Mouse (Mus musculus) mature B cell (primary cell): ENCODE data around the gene Eepd1.
"Not testable (repeated sequence)": the region's sequence is repeated elsewhere in the genome, so short reads cannot be mapped to it uniquely, and the experiment has no call there.

ENCODE experiments used
- in situ Hi-C: fragments of 300-500 bp; cut with MboI; formaldehyde crosslinking; loops from 2 replicates; pipeline ENCODE4 v1.14.3; 2019

The Eepd1 gene

DNA sequence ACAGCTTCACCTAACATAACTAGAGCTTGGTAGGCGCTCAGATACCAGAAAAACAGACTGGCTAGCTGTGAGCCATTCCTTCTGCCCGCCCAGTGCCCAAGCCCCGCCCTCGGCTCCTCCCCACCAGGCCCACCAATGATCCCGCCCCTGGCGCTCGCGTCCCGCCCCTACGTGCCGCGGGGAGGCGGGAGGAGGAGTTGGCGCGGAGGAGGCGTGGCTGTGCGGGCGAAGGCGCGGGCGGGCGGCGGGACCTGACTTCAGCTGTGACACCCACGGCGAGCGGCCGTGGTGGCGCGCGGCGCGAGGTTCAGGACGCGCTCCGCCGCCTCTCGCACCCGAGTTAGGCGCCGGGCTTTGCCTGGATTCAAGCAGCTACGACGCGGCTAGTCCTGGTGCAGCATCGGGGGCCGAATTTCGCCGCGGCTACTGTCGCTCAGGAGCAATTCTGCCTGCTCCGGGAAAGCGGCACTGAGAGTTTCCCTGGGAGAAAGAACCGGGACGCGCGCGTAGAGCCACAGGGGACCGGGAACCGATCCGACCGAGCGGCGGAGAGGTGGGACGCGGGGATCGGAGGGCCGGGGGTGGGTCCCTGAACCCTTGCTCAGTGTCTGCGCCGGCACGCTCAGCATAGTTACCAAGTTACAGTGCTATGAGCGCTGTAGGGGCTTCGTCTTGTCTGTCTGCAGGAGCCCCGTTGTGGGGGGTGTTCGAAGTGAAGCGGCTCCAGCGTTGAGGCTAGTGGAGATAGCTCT, at the start of gene Eepd1:
Eepd1 (plus strand) TSS at position 204 of the 752 bp plus-strand sequence.
- in situ Hi-C loops, result loop anchor here (25.0 kb wide), 1 partner anchor 319 kb away; the partner anchor contains the start of gene Herpud2

DNA sequence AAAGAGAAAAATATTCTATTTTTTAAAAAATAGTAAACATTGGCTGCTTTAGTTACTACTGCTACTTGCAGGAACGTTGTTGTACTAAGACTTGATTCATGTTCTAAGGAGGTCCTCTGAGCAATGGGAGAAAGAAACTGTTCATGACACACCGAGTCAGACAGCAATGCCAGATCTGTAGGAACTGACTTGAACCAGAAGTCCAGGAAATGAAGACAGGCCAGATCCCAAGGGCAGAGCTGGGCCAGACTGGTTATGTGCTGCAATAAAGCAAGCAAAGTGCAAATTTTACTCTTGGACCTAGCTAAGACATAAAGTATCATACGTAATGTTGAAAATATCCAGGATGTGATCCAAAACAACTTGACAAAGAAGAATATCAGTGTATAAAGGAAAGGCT, 42.5 kb upstream of the Eepd1 start:
- in situ Hi-C loops, result no loop called here

DNA sequence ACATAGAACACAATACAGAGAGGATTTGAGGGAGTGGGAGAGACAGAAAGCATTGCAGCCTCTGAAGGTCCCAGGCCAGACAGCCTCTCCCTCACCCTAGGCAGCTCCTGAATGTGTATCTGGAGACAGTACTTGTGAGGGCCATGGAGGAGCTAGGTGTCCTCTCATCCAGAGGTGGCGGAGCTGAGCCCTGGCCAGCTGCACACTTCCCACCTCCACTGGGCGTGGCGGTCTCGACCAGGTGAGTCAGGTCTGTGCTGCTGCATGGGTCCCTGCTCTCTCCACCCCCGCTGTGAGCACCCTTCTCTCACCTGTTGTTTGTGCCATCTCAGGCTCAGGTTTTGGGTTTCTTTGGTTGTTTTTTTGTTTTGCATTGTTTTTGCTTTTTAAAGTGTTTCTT, 41.3 kb upstream of the Eepd1 start:
- in situ Hi-C loops, result not testable (repeated sequence)

DNA sequence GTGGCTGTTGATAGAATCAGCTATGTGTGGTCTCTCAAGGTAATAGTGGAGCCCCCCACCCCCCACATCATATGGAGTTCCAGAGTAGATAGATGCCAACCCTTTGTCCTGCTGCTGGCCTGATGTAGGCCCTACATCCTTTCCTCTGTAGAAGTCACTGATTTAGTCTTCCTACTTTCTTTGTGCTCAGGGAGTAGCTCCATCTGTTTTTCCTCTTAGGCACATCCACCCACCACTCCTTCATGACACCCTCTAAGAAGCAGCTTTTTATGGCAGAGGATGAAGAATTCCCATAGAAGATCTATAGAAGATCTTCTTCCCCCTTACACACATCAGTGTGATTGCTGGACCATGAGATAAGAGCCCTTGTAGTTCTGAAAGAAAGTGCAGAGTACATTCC, 39.3 kb upstream of the Eepd1 start:
- in situ Hi-C loops, result no loop called here

DNA sequence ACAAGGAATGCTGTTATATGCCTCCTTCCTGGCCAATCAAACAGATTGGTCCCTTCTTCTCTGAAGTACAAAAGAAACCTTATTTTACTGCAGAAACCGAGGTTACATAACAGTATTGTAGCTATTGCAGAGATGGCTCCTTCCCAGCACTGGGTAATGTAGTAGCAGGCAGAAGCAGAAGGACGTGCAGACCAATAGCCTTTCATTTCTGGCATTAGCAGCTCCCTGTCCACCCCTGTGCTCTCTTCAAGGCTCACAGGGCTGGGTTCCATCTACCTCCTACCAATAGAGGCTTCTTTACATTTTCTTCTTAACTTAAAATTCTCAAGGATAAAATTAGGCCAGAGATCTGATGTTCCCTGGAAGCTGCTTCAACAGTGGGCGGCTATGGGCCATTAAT, 38.3 kb upstream of the Eepd1 start:
- in situ Hi-C loops, result no loop called here

DNA sequence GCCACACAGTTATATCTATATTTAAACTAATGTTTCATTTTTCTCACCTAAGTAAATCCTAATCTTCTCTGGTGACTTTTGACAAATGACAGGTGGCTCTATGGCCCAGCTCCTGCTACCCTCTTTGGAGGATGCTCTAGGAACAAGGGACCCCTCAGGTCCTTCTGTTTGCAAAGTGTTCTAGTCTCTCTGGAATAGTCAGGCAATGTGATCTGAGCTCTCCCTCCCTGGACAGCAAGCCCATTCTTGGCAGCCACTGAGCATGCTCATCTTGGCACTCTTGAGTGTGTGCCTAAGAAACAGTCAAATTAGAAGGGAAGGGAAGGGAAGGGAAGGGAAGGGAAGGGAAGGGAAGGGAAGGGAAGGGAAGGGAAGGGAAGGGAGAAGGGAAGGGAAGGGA, 37.8 kb upstream of the Eepd1 start:
- in situ Hi-C loops, result no loop called here

DNA sequence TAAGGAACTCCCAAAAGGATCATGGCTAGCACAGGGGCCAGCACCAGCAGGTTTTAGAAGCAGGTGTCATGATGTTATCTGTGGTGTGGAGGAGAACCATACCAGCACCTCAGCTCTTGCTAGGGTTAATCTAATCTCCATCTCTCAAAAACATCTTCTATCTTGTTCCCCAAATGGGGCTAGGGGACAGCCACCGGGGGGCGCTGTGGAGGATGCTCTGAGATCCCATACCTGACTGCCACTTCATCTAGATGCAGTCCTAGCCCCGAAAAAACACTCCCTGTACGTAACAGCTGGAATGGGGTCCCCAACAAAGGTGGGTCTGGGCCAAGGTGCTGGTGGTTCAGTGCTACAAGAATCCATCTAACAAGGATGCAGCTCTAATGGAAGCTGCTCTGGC, 31.0 kb upstream of the Eepd1 start:
- in situ Hi-C loops, result no loop called here

DNA sequence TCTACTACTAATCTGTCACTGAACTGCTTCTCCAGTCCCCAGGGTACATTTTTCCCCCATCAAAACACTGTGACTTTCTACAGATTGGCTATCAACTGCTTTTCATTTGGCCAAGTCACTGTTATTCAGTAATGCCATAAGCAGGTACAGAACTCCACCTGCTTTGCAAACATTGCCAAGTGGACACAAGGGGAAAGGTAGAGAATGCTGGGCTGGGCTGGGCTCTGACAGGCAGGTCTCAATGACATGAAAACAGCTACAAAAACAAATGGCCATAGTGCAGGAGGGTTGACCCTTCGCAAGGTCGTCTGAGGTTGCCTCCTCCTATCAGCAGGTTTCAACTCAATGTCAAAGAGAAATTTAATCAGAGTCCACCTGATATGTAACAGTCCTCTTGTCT, 26.3 kb upstream of the Eepd1 start:
- in situ Hi-C loops, result no loop called here

DNA sequence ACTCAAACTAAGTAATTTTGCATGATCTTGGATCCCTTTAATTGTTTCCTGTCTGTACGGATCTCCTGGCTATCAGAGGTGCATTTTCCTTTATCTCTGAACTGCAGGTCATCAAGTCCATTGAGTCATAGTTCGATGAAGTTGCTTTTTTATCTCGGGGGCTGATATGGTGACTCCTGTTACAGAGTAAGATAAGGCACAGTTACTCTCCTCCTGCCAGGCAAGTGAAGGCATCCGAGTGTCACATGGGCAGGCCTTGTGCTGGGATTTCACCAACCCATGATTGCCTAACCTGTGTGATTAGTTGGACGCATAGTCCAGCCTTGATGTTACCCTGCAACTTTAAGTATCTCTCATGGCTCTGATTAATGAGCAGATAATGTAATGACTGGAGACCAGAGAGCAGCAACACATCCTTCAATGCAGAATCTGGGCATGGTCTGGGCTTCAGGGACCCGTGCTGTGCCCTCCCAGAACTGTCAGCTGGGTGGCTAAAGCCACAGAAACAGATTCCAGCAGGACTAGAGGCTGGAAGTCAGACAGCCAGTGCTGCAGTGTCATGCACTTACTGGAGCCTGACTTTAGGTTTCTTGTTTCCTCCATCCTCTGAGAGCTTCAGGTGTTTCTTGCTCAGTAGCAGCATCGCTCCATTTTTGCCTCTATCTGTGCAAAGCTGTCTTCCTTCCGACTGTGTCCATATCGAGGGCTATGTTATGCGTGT, 20.4 kb upstream of the Eepd1 start:
- in situ Hi-C loops, result no loop called here

DNA sequence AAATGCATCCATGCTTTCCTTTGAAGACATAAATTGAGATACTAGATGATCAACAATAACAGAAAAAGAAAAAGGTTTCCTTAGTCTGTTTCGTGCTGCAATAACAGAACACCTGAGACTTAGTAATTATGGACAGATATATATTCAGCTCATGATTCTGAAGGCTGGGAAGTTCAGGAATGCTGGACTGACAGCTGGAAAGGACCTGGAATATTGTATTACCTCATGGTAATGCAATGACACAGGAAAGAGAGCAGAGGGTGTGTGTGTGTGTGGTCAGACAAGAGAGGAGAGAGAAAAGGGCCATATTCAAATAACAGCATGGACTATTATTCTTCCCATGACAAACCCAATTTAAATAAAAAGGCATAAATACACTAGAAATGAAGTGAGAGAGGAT, 17.0 kb upstream of the Eepd1 start:
- in situ Hi-C loops, result no loop called here

DNA sequence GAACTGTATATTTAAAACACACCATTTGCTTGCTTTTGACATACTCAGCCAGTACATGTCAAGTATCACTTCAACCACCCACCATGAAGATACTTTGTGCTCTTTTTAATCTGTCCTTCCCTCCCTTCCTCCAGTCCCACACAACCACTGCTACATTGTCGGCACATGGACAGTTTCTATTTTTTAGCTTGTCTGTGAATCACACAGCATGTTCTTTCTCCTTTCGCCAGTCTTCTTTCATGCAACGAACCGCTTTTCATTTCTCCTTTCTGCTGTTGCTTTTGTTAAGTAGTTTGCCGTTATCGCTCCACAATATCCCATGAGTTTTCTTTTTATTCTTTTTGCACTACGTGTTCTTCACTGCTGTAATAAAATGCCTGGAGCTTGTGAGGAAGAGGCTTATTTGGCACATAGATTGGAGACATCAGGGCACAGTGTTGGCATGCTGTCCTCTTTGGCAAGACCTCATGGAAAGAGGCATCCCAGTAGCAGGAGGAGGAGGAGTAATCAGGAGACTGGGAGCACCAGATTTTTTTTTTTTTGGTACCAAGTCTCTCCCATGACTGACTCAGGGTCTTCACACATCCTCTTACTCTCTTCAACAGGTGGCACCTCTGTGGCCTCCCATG, 1.8 kb upstream of the Eepd1 start:
- in situ Hi-C loops, result loop anchor here (25.0 kb wide), 1 partner anchor 317 kb away; the partner anchor contains the start of gene Herpud2

DNA sequence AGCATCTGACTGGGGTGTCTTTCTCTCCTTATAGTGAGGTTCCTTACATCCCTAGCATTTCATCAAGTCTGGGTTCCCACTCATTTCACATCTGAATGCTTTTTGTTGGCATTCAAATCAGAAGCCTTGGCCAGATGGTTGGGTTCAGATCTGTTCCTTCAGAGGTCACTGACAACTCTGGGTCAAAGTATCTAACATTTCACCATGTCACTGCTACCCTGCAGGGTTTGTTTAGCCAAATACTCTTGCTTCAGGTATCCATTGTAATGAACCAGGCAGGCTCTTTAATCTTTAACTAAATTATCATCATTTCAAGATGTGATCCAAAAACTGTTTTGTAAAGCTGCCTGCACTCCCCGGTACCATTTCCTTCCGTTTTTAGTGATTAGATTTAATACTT, 671 bp upstream of the Eepd1 start:
- in situ Hi-C loops, result loop anchor here (25.0 kb wide), 1 partner anchor 318 kb away; the partner anchor contains the start of gene Herpud2

DNA sequence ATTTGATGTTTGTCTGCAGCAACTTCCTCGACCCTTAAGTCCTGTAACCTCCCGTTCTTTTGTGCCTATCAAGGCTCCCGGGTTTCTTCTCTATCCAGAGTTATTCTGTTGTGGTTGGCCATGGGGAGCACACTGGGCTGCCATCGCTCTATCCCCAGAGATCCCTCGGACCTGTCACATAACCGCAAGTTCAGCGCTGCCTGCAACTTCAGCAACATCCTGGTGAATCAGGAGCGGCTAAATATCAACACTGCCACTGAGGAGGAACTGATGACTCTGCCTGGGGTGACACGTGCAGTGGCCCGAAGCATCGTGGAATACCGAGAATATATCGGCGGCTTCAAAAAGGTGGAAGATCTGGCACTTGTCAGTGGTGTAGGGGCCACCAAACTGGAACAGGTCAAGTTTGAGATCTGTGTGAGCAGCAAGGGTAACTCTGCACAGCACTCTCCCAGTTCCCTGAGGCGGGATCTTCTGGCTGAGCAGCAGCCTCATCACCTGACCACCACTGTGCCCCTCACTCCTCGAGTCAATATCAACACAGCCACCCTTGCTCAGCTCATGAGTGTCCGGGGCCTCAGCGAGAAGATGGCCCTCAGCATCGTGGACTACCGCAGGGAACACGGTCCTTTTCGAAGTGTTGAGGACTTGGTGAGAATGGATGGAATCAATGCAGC, 1.1 kb downstream of the Eepd1 start:
- in situ Hi-C loops, result loop anchor here (25.0 kb wide), 1 partner anchor 320 kb away; the partner anchor contains the start of gene Herpud2

DNA sequence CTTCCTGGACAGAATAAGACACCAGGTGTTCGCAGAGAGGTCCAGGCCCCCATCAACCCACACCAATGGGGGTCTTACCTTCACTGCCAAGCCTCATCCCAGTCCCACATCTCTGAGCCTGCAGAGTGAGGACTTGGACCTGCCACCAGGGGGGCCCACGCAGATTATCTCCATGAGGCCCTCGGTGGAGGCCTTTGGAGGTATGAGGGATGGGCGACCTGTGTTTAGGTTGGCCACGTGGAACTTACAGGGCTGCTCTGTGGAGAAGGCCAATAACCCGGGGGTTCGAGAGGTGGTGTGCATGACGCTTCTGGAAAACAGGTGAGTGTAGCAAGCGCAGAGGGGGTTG, 1.6 kb downstream of the Eepd1 start:
- in situ Hi-C loops, result loop anchor here (25.0 kb wide), 1 partner anchor 321 kb away; the partner anchor contains the start of gene Herpud2

DNA sequence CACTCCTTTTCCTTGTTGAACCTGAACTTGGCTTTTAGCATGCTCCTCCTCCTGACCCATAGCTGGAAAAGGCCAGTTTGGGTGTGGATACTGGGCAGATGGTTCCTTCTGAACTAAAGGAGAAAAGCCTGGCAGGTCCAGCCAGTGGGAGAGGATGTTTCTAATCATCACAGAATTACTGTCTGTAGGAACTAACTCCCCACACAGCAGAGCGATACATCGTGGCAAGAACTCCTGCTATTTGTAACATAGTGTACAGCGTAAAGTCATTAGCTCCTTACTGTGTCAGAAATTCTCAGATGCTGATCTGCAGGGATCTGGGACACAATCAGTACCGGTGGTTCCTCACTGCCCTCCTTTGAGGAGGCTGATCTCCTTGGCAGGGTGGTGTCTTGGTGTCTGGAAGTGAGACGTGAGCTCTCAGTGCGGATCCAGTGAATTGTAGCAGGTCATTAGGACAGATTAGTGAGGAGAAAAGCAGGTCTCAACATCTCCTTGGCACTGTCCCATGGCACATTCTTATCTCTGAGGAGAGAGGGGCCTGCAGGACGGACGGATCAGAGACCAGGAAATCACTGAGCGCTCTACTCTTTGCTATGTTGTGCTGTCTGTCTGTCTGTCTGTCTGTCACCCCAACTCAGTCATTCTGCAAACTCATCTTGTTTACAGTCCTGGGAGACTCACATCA, 2.7 kb downstream of the Eepd1 start:
- in situ Hi-C loops, result loop anchor here (25.0 kb wide), 1 partner anchor 322 kb away; the partner anchor contains the start of gene Herpud2

DNA sequence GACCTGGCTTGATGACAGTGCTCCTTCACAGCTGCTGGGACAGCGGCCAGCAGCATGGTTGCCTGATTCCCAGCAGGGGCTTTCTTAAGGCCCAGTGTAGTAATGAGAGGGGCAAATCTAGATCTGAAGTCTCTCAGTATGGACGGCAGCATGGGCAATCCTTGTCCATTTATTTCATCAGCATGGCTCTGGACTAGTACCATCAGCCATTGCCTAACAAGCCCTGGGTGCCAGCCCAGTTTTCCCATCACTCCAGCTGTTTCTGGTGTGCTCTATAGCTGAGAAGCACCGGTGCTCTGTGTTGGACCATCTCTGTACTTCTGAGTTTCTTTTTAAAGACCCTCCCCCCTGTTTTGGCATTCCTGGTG, 3.3 kb downstream of the Eepd1 start:
- in situ Hi-C loops, result loop anchor here (25.0 kb wide), 1 partner anchor 322 kb away; the partner anchor contains the start of gene Herpud2

DNA sequence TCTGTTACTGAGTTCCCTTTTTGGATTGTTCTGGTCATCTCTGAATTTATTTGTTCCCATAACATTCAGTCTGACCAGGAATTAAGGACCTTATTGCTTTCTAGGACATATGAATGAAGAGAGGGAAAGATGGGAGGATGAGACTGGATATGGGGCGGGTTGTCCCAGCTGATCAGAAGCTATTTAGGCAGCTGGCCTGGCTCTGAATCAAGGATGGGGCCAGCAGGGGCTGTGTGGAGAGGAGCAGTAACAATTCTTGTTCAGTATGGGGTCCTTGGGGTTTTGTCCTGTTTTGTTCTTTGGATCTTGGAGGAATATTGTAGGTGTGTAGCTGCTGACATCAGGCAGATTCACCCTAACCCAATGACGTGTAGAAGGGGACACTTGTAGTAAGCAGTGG, 3.7 kb downstream of the Eepd1 start:
- in situ Hi-C loops, result loop anchor here (25.0 kb wide), 1 partner anchor 323 kb away; the partner anchor contains the start of gene Herpud2

DNA sequence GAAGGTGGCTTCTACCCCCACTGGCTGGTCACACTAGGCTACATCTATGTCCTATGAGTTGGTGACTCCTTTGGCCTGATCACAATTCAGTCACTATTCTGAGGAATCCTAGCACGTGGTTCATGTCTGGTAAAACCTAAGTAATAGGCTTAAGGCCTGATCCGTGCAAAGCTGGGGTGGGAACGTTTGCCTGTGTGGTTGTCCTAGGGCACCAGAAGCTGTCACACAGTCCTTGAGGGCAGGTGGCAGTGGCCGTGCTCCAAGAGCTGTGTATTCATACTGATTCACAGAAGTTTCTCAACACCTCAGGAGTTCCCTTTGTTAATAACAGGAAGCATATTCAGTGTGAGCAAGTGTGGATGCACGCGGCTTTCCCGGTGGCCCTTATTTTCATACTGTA, 4.1 kb downstream of the Eepd1 start:
- in situ Hi-C loops, result loop anchor here (25.0 kb wide), 1 partner anchor 323 kb away; the partner anchor contains the start of gene Herpud2

DNA sequence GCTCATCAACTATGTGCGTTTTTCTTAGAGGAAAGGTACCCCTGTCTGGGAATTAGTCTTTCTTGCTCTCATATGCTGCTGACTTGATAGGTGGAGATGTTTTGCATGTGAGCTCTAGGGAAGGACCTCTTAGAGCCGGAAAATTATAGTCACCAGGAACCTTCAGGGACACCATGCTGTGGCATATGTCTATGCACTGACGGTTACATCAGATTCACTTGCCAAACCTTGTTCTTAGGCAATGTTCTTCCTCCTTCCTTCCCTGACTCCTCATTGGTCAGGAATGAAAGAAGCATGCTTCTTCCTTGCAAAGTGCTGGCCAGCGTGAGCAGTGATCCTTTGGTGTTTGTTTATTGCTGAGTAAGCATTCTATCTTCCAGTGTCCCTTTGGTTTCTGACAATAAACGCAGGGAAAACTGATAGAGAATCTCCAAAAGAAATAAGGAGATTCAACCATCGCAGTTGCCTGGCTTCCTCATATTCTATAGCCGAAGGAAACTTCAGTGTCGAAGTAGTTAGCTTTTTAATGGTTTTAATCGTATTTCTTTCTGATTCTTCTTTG, 5.0 kb downstream of the Eepd1 start:
- in situ Hi-C loops, result loop anchor here (25.0 kb wide), 1 partner anchor 324 kb away; the partner anchor contains the start of gene Herpud2

DNA sequence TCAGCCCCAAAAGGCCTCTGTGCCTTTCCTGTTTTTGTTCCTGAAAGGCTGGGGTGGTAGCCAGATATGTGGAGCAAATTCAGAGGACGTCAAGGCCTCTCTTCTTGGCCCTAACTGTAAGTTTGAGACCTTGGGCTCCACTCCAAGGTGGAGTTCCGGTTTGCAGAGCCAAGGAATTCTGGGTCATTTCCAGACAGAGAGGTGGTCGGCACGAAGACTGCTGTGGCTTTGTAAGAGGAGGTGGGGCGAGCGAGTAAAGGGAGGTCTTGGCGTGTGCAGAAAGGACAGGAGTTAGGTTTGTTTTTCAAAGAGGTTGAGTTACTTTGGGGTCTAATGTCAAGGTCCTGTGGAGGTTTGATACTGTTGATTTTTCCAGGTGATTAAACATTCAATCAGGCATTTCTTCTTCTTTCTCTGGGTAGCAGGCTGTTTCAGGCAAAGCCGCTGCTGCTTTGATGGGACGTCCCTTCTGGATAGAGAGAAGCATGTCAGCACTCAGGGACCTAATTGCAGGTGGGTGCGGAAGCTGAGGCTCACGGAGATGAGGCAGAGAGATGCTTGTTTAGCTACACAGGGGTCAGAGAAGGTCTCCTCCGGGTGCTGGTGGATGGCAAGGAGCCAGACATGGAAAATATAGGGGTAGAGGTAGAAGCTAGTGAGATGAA, 6.2 kb downstream of the Eepd1 start:
- in situ Hi-C loops, result loop anchor here (25.0 kb wide), 1 partner anchor 325 kb away; the partner anchor contains the start of gene Herpud2
